In genomic region chr12:116711133-116711532, GRCm38 (mm10) we compare ENCODE assay signal across 24 mouse cellular contexts.
DNase-seq lines count a peak whose midpoint lies in the region; ATAC-seq and TF ChIP-seq lines count a peak whose summit lies in the region.
"Had no signal": no experiment of that assay in that cellular context is flagged by ENCODE, and none has a peak within 500 bp of the region (broad histone marks: within the 10 kb centered on the region; RNA-seq: fewer than 3 reads in every experiment).

No protein-coding gene starts in this region.

- no peaks in the 10 kb centered on the region for H3K9me3 ChIP-seq in forebrain, embryonic 16.5 days (ENCODE audit: control insufficient read depth, low read length)
- no peaks in the 10 kb centered on the region for H3K9me3 ChIP-seq in forebrain, embryonic 10.5 days
- no peaks in the 10 kb centered on the region for H3K9me3 ChIP-seq in midbrain, embryonic 14.5 days (ENCODE audit: control insufficient read depth, low read length)
- H3K9me3 ChIP-seq in stomach, postnatal 0 days (ENCODE audit: control insufficient read depth, low read length) = no peaks in the 10 kb centered on the region
- H3K9me3 ChIP-seq: embryonic facial prominence, embryonic 12.5 days; forebrain, embryonic 15.5 days; limb, embryonic 12.5 days; stomach, embryonic 15.5 days had no signal

- no peaks in the 10 kb centered on the region for H3K4me1 ChIP-seq in forebrain, embryonic 16.5 days (replicated peaks; ENCODE audit: control insufficient read depth, insufficient read depth, low read length)
- H3K4me1 ChIP-seq in forebrain, embryonic 10.5 days = no peaks in the 10 kb centered on the region
- no peaks in the 10 kb centered on the region for H3K4me1 ChIP-seq in midbrain, embryonic 14.5 days (ENCODE audit: control insufficient read depth, insufficient read depth, low read length)
- no peaks in the 10 kb centered on the region for H3K4me1 ChIP-seq in stomach, postnatal 0 days (replicated peaks; ENCODE audit: control insufficient read depth, insufficient read depth)
- H3K4me1 ChIP-seq: embryonic facial prominence, embryonic 12.5 days; forebrain, embryonic 15.5 days; limb, embryonic 12.5 days; stomach, embryonic 15.5 days had no signal

- no peak overlapping the region for H3K27ac ChIP-seq in forebrain, embryonic 16.5 days (ENCODE audit: low read length)
- H3K27ac ChIP-seq in forebrain, embryonic 10.5 days = no peak overlapping the region
- peak overlapping the region; percentile 4; the same call in 1 of the 2 replicates for H3K27ac ChIP-seq in left cerebral cortex, adult 2 months
- H3K27ac ChIP-seq in midbrain, embryonic 14.5 days (replicated peaks; ENCODE audit: low read depth, low read length) = peak overlapping the region; percentile 49; the same call in 1 of the 2 replicates
- H3K27ac ChIP-seq in stomach, postnatal 0 days (replicated peaks) = no peak overlapping the region
- H3K27ac ChIP-seq: embryonic facial prominence, embryonic 12.5 days; forebrain, embryonic 15.5 days; limb, embryonic 12.5 days; macrophage; stomach, embryonic 15.5 days had no signal

- no peaks in the 10 kb centered on the region for H3K36me3 ChIP-seq in forebrain, embryonic 16.5 days (ENCODE audit: control insufficient read depth, insufficient read depth)
- no peaks in the 10 kb centered on the region for H3K36me3 ChIP-seq in forebrain, embryonic 10.5 days (replicated peaks)
- no peaks in the 10 kb centered on the region for H3K36me3 ChIP-seq in midbrain, embryonic 14.5 days (ENCODE audit: control insufficient read depth, insufficient read depth, low read length)
- no peaks in the 10 kb centered on the region for H3K36me3 ChIP-seq in stomach, postnatal 0 days (ENCODE audit: control insufficient read depth, insufficient read depth, low read length)
- H3K36me3 ChIP-seq: embryonic facial prominence, embryonic 12.5 days; forebrain, embryonic 15.5 days; limb, embryonic 12.5 days; stomach, embryonic 15.5 days had no signal

- no peak for TF ChIP-seq CTCF in left cerebral cortex, adult 2 months (IDR thresholded peaks at IDR 0.05)
- no peak for TF ChIP-seq CTCF in stomach, postnatal 0 days (IDR thresholded peaks at IDR 0.05; ENCODE audit: low read depth)

- 85% methylated on average over 6 of the region's 6 CpGs for WGBS in forebrain, embryonic 16.5 days
- whole genome bisulfite sequencing in forebrain, embryonic 10.5 days = 92% methylated on average over 6 of the region's 6 CpGs
- 90% methylated on average over 6 of the region's 6 CpGs for WGBS in midbrain, embryonic 14.5 days
- 77% methylated on average over 6 of the region's 6 CpGs for WGBS in stomach, postnatal 0 days

- DNase-seq in forebrain, embryonic 10.5 days (ENCODE audit: extremely low spot score, low spot score) = no peak
- no peak for DNase-seq in left cerebral cortex, adult 2 months (ENCODE audit: extremely low spot score in 1 of 2, low spot score in 2 of 2)
- DNase-seq in left cerebral cortex, postnatal 4 days = no peak
- DNase-seq in midbrain, embryonic 14.5 days = peak; percentile 2
- peak; percentile 6 for DNase-seq in stomach, postnatal 0 days (ENCODE audit: low spot score)
- DNase-seq in heart, adult 11 months = no peak
- DNase-seq: adrenal gland, postnatal 10 days; cerebellum, adult 18-20 months; cerebellum, postnatal 25 days; gastrocnemius, postnatal 25 days; kidney, adult 18-20 months; kidney, postnatal 10 days; liver, postnatal 0 days; thymus, adult 18-20 months; thymus, postnatal 36 days had no signal

- intact Hi-C loops in left cerebral cortex, adult 2 months (cut with DNase I) = no loop called here
- intact Hi-C loops in left cerebral cortex, postnatal 4 days (cut with DNase I) = no loop called here

- 0 out of 2 replicates have a peak, but pooled peaks have one; percentile 23 for ATAC-seq in forebrain, embryonic 16.5 days
- no peak for ATAC-seq in midbrain, embryonic 14.5 days (ENCODE audit: low FRiP score, low TSS enrichment)
- ATAC-seq in stomach, postnatal 0 days (ENCODE audit: low FRiP score, low TSS enrichment) = no peak
- ATAC-seq: forebrain, embryonic 15.5 days; inflammation-experienced regulatory T-cells, adult 6 months; liver, postnatal 0 days; lung, postnatal 0 days had no signal

- no peak overlapping the region for H3K4me2 ChIP-seq in forebrain, embryonic 16.5 days (ENCODE audit: low read length)
- no peak overlapping the region for H3K4me2 ChIP-seq in midbrain, embryonic 14.5 days (ENCODE audit: low read length)
- H3K4me2 ChIP-seq in stomach, postnatal 0 days (replicated peaks; ENCODE audit: low read depth) = no peak overlapping the region
- H3K4me2 ChIP-seq: embryonic facial prominence, embryonic 12.5 days; forebrain, embryonic 15.5 days; limb, embryonic 12.5 days; liver, embryonic 11.5 days; stomach, embryonic 15.5 days had no signal

- no peak overlapping the region for H3K4me3 ChIP-seq in forebrain, embryonic 16.5 days (replicated peaks; ENCODE audit: low read length)
- H3K4me3 ChIP-seq in forebrain, embryonic 10.5 days = no peak overlapping the region
- no peak overlapping the region for H3K4me3 ChIP-seq in left cerebral cortex, adult 2 months
- no peak overlapping the region for H3K4me3 ChIP-seq in midbrain, embryonic 14.5 days (replicated peaks; ENCODE audit: low read depth, low read length)
- no peak overlapping the region for H3K4me3 ChIP-seq in stomach, postnatal 0 days (ENCODE audit: low read depth, low read length)
- H3K4me3 ChIP-seq: embryonic facial prominence, embryonic 12.5 days; forebrain, embryonic 15.5 days; limb, embryonic 12.5 days; stomach, embryonic 15.5 days had no signal

- TF ChIP-seq EP300 in stomach, postnatal 0 days (optimal IDR thresholded peaks at IDR 0.05) = no peak

- H3K27me3 ChIP-seq in forebrain, embryonic 16.5 days (replicated peaks; ENCODE audit: control insufficient read depth, insufficient read depth, low read length) = no peaks in the 10 kb centered on the region
- H3K27me3 ChIP-seq in forebrain, embryonic 10.5 days (ENCODE audit: poor library complexity, severe bottlenecking) = no peaks in the 10 kb centered on the region
- no peaks in the 10 kb centered on the region for H3K27me3 ChIP-seq in midbrain, embryonic 14.5 days (ENCODE audit: control insufficient read depth, insufficient read depth, low read length)
- H3K27me3 ChIP-seq in stomach, postnatal 0 days (ENCODE audit: control insufficient read depth, insufficient read depth, low read length) = no peaks in the 10 kb centered on the region
- H3K27me3 ChIP-seq: embryonic facial prominence, embryonic 12.5 days; forebrain, embryonic 15.5 days; limb, embryonic 12.5 days; stomach, embryonic 15.5 days had no signal

- no peak overlapping the region for H3K9ac ChIP-seq in forebrain, embryonic 16.5 days (replicated peaks; ENCODE audit: low read depth, low read length)
- no peak overlapping the region for H3K9ac ChIP-seq in midbrain, embryonic 14.5 days (replicated peaks; ENCODE audit: low read length)
- H3K9ac ChIP-seq in stomach, postnatal 0 days (ENCODE audit: low read length) = no peak overlapping the region
- H3K9ac ChIP-seq: embryonic facial prominence, embryonic 12.5 days; forebrain, embryonic 15.5 days; limb, embryonic 12.5 days; liver, postnatal 0 days; stomach, embryonic 15.5 days had no signal

Comparison
In these comparisons a context has a peak if more than half of its experiments do, and no peak if none do; other contexts are left out.
1. H3K27ac ChIP-seq: peak in left cerebral cortex, adult 2 months (single experiment) and midbrain, embryonic 14.5 days (single experiment); none in forebrain, embryonic 16.5 days (single experiment), forebrain, embryonic 10.5 days (single experiment) and stomach, postnatal 0 days (single experiment).
2. DNase-seq: peak in midbrain, embryonic 14.5 days (single experiment) and stomach, postnatal 0 days (single experiment); none in forebrain, embryonic 10.5 days (single experiment), left cerebral cortex, adult 2 months (0 of 2), left cerebral cortex, postnatal 4 days (single experiment) and heart, adult 11 months (single experiment).